Mouse (Mus musculus): ENCODE measurements around the gene Dll3.
"Not testable (repeated sequence)": the region's sequence is repeated elsewhere in the genome, so short reads cannot be mapped to it uniquely, and the experiment has no call there.

DNA sequence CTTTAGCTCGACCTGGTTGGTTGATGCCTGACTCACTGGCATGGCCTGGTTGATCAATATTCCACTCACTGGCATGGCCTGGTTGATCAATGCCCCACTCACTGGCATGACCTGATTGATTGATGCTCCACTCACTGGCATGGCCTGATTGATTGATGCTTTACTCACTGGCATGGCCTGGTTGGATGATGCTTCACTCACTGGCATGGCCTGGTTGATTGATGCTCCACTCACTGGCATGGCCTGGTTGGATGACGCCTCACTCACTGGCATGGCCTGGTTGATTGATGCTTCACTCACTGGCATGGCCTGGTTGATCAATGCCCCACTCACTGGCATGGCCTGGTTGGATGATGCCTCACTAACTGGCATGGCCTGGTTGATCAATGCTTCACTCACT lies 58.1 kb downstream of the Dll3 start:
- TF ChIP-seq POLR2A (IDR thresholded peaks at IDR 0.05; ENCODE audit: extremely low read depth, insufficient read depth, low read length); CTCF (IDR thresholded peaks at IDR 0.05; ENCODE audit: low read depth, low read length): not testable (repeated sequence)
